Mouse (Mus musculus) neural tube, embryonic 12.5 days (tissue): ENCODE results near the gene Rbfox3. TPM values are rescaled to one million over a fixed set of nuclear protein-coding genes. Genes with fewer than 3 reads are reported as not detected.

Experiments
- ATAC-seq: fragments of 200-750 bp; cut with Nextera tagmentation; 2 replicates; pipeline ENCODE4 v1.8.0; 2017; ENCODE audit warnings: low read depth, mild to moderate bottlenecking, moderate TSS enrichment, moderate library complexity; ENCODE audit not compliant: low FRiP score
- H3K27ac ChIP-seq: fragments of 300-500 bp; sonication (generic); 2 replicates; pipeline ENCODE4 v1.5.1; 2016
- H3K27me3 ChIP-seq: fragments of 300-500 bp; sonication (generic); replicated peaks from 2 replicates; pipeline ENCODE4 v1.6.1; 2016; ENCODE audit warnings: mild to moderate bottlenecking
- H3K36me3 ChIP-seq: fragments of 300-500 bp; sonication (generic); 2 replicates; pipeline ENCODE4 v1.6.1; 2016; ENCODE audit warnings: mild to moderate bottlenecking
- H3K4me1 ChIP-seq: fragments of 300-500 bp; sonication (generic); 2 replicates; pipeline ENCODE4 v1.6.1; 2016
- H3K4me2 ChIP-seq: fragments of 300-500 bp; sonication (generic); replicated peaks from 2 replicates; pipeline ENCODE4 v1.6.1; 2016; ENCODE audit warnings: mild to moderate bottlenecking
- H3K4me3 ChIP-seq: fragments of 300-500 bp; sonication (generic); 2 replicates; pipeline ENCODE4 v1.5.1; 2016
- H3K9ac ChIP-seq: fragments of 300-500 bp; sonication (generic); 2 replicates; pipeline ENCODE4 v1.6.1; 2016; ENCODE audit warnings: mild to moderate bottlenecking
- H3K9me3 ChIP-seq: fragments of 300-500 bp; sonication (generic); 2 replicates; pipeline ENCODE4 v1.6.1; 2016; ENCODE audit warnings: mild to moderate bottlenecking
- WGBS: fragments of 180-500 bp; shearing (Covaris S2); methylation state at CpG from one replicate; pipeline ENCODE4 v1.1.7; 2016; 5-methylcytosine and 5-hydroxymethylcytosine counted together
- polyA plus RNA-seq: library from polyadenylated mRNA; unstranded; fragments of >200 nt; fragmentation: Nextera tagmentation; extraction: Ambion mirVana; gene quantifications from 2 replicates; pipeline ENCODE4 v1.2.1, GENCODE M21; 2016

Rbfox3 gene
- polyA plus RNA-seq, 1 experiment from 2014 or later: 52.6 TPM

DNA sequence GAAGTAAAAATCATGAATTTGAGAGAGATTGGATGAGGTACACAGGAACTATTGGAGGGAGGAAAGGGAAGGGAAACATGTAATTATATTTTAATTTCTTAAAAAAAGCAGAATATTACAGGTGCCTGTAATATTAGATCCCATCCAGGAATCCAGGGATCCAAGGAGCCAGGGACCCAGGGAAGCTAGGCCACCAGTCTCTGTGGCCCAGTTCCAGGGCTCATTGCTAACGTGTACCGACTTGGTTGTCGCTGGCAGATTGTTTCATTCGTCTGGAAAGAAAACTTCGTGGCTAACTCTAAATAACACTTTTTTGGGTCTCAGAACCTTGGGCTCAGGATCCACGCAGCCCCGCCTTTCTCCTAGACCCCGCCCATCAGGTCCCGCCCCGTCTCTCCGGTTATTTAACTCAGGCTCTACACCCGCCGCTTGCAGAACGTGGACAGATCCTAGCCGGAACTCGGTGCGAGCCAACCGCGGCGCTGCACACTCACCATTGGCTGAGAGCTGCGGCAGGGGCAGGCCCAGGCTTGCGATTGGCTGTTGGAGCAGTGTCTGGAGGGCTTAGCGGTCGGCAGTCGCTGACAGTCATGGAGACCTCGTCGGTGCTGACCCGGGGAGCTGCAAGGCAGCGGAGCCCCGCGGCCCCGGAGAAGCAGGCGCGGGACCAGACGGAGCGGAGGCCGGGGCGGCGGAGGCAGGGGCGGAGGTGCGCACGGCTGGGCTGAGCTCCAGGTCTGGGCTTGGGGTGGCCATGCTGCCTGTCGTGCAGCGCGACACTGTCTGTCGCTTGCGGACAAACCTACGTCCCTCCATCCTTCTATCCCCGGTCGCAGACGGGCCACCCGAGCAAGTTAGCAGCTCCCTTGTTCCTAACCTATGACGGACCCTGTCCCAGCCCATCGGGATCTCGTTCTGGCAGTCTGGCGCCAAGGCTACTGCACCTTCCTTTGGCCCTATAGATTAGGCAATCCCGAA is 434.7 kb downstream of the Rbfox3 start, which contains the start of gene Engase:
Engase (plus strand) TSS at position 434 of the 978 bp plus-strand sequence.
- H3K27me3 ChIP-seq: no peaks in the 10 kb centered on the region
- H3K27ac ChIP-seq: no peak within 1 kb of the TSS
- H3K4me1 ChIP-seq: peaks cover 9% of the 10 kb centered on the region
- no peaks in the 10 kb centered on the region for H3K9me3 ChIP-seq
- no peaks in the 10 kb centered on the region for H3K36me3 ChIP-seq
- peak within 1 kb of the TSS; percentile 83 for H3K4me2 ChIP-seq
- under 1% methylated on average over 57 of the region's 57 CpGs for WGBS
- H3K9ac ChIP-seq: peak within 1 kb of the TSS; percentile 77
- peak; percentile 99 for ATAC-seq
- peak within 1 kb of the TSS; percentile 74 for H3K4me3 ChIP-seq

DNA sequence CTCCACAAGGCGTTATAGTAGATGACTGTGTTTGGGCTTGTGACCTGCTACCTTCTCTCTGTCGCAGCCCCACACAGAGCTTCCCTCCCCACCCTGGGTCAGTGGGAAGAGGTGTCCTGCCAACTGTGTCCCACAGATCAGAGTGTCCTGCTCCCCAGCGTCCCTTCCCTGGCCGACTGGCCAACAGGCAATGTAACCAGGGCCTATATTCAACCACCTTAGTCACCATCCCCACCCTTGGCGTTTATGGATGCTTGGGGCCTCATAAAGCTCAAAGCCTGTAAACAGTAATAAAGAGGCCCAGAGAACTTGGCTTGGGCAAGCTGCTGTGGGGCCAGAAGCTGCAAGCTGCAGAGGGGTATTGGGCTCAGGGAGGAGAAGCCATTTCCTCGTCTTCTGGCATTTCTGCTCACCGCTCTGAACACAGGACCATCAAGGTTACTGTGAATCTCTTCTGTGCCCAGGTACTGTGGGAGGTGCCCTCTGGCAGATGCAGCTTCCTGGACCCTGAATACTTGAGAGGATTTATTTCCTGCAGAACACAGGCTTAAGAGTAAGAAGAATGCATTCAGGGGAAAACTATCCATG is 435.8 kb downstream of the Rbfox3 start:
- no peak overlapping the region for H3K4me3 ChIP-seq
- H3K4me1 ChIP-seq: peaks cover 11% of the 10 kb centered on the region
- no peaks in the 10 kb centered on the region for H3K36me3 ChIP-seq
- no peaks in the 10 kb centered on the region for H3K27me3 ChIP-seq
- no peaks in the 10 kb centered on the region for H3K9me3 ChIP-seq
- no peak overlapping the region for H3K9ac ChIP-seq
- H3K27ac ChIP-seq: no peak overlapping the region
- ATAC-seq: no peak
- WGBS: 51% methylated on average over 7 of the region's 7 CpGs
- H3K4me2 ChIP-seq: no peak overlapping the region

DNA sequence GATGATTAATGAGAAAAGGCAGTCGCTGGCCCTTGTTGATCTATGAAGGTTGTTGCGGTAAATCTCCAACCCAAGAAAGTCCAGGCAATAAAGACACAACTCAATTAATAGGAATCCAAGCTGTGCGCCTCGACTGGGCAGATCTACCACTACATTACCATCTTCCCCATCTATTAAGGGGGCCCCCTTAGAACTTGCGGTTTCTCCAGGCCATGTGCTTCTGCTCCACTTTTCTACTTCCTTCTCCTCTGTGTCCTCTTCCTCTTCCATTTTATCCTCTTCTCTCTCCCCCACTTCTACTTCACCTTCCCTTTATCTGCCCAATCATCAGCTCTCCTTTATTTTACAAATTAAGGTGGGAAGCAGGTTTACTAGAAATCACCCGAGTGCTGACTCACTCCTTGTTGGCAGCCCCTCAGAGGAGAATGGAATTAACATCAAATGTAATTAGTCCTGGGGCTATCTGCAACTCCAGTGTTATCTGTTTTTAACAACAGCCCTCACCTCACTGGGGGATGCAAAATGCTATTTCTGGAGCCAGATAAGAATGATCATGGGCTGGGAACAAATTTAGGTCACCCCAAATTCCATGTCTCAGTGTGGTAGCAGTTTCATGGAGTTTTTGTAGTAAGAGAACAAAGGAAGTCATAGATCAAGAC is 437.4 kb downstream of the Rbfox3 start:
- Histone ChIP-seq H3K27me3 (no peaks in the 10 kb centered on the region), H3K4me1 (peaks cover 22% of the 10 kb centered on the region), H3K9me3 (no peaks in the 10 kb centered on the region), H3K9ac (no peak overlapping the region), H3K4me3 (no peak overlapping the region), H3K27ac (no peak overlapping the region), H3K4me2 (no peak overlapping the region), H3K36me3 (no peaks in the 10 kb centered on the region)
- no peak for ATAC-seq
- 80% methylated on average over 6 of the region's 6 CpGs for WGBS

DNA sequence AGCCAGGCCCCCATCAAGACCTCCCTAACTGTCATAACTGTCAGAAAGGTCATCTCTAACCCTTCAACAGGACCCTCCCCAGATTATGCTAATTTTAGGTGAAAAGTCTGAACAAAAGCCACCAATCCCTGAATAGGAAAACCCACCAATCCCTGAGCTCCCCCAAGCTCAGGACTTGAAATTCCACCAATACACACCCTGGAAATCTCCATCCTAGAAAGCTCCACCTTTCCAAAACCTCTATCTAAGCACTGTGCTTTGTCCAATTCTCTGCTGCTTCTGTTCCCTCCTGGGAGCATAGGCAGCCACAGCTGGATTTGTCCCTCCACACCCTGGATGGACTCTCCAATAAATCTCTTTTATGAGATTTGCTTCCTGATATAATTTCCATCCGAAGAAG is 438.2 kb downstream of the Rbfox3 start:
- Histone ChIP-seq H3K36me3 (no peaks in the 10 kb centered on the region), H3K27ac (no peak overlapping the region), H3K9me3 (no peaks in the 10 kb centered on the region), H3K27me3 (no peaks in the 10 kb centered on the region), H3K9ac (no peak overlapping the region), H3K4me2 (no peak overlapping the region), H3K4me1 (peaks cover 22% of the 10 kb centered on the region), H3K4me3 (no peak overlapping the region)
- 85% methylated on average over 1 of the region's 1 CpGs for WGBS
- ATAC-seq: no peak

DNA sequence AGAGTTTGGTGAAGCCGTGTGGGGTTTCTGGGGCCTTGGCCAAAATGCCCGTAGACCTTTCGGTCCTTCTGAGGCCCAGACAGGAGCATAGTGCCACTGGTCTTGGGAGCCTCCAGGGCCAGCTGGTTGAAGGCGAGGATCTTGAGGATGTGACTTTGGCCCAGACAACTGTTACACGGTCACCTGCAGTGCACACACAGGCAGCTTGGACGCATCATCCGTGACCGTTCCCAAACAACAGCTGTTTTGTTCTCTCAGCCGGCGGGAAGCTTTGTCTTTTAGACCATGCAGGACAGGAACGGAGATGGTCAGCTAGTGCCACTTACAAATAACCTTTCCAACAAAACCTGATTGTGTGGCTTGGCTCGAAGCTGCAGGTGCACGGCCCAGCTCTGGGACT is 439.7 kb downstream of the Rbfox3 start:
- 51% methylated on average over 13 of the region's 13 CpGs for WGBS
- no peak overlapping the region for H3K4me2 ChIP-seq
- no peak for ATAC-seq
- H3K27ac ChIP-seq: no peak overlapping the region
- H3K4me3 ChIP-seq: no peak overlapping the region
- H3K27me3 ChIP-seq: no peaks in the 10 kb centered on the region
- no peaks in the 10 kb centered on the region for H3K9me3 ChIP-seq
- H3K36me3 ChIP-seq: no peaks in the 10 kb centered on the region
- peaks cover 13% of the 10 kb centered on the region for H3K4me1 ChIP-seq
- no peak overlapping the region for H3K9ac ChIP-seq

DNA sequence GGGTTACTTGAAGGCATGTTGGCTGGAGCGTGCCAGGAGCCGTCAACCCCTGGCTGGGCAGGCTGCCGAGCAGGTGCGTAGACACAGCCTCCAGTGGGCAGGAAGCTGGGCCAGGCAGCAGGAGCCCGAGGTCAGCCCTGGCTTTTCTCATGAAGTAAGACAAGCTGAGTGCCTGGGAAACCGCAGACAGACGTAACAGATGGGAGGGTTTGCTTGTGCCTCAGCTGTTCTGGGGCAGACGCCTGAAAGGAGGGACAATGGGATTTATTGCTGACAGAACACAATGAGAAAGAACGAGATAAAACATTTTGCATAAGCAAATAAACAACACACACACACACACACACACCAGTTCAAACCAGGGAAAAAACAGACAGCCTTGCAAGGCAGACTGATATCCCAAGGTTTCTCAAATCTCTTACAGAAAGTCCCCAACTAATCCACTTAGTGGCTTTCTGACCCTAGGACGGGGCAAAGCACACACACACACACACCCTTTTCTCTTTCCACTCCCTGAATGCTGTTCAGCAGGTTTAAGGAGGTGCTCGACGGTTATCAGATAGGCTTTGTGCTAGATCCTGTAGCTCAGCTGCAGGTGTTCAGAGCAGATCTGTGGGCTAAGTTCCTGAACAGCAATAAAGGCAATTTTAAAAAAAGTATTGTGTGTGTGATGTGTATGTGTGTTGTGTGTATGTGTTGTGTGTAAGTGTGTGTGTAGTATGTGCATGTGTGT is 441.0 kb downstream of the Rbfox3 start:
- WGBS: 21% methylated on average over 12 of the region's 12 CpGs
- Histone ChIP-seq H3K4me1 (peaks cover 13% of the 10 kb centered on the region), H3K9ac (no peak overlapping the region), H3K27me3 (no peaks in the 10 kb centered on the region), H3K36me3 (no peaks in the 10 kb centered on the region), H3K4me2 (no peak overlapping the region), H3K9me3 (no peaks in the 10 kb centered on the region), H3K27ac (0 out of 2 replicates have a peak overlapping the region, but pooled peaks have one; percentile 37), H3K4me3 (no peak overlapping the region)
- 0 out of 2 replicates have a peak, but pooled peaks have one; percentile 41 for ATAC-seq

DNA sequence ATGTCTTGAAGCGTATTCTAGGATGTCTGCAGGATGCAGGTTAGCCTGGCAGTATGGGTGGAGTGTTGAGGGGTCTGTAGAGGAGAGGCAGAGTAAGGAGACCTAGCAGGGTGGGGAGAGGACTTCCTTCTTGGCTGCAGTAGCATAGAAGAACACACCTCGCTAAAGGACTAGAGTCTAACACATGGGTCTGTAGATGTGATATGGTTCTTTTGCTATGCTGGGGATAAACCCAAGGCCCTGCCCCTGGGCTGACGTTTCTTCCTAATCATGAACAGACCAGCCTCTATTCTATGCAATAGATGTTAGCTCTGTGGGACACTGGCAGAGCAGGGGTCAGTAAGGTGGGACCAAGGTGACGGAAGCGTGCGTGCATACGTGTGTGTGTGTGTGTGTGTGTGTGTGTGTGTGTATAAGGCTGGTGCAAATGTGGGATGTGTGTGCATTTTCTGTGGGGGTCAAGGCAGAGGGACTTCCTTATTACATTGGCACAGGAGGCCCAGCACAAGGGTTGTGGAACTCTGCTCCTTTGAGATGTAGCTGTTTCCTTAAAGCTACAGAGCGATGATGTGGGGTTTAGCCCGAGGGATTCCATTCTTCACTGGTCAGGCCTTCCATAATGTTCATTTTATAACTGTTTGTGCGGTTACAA is 441.8 kb downstream of the Rbfox3 start:
- no peak overlapping the region for H3K4me2 ChIP-seq
- H3K27ac ChIP-seq: peak overlapping the region; percentile 37; the same call in 1 of the 2 replicates
- H3K9ac ChIP-seq: no peak overlapping the region
- no peak overlapping the region for H3K4me3 ChIP-seq
- 85% methylated on average over 10 of the region's 10 CpGs for WGBS
- H3K4me1 ChIP-seq: peaks cover 13% of the 10 kb centered on the region
- H3K9me3 ChIP-seq: no peaks in the 10 kb centered on the region
- no peak for ATAC-seq
- H3K36me3 ChIP-seq: no peaks in the 10 kb centered on the region
- no peaks in the 10 kb centered on the region for H3K27me3 ChIP-seq

DNA sequence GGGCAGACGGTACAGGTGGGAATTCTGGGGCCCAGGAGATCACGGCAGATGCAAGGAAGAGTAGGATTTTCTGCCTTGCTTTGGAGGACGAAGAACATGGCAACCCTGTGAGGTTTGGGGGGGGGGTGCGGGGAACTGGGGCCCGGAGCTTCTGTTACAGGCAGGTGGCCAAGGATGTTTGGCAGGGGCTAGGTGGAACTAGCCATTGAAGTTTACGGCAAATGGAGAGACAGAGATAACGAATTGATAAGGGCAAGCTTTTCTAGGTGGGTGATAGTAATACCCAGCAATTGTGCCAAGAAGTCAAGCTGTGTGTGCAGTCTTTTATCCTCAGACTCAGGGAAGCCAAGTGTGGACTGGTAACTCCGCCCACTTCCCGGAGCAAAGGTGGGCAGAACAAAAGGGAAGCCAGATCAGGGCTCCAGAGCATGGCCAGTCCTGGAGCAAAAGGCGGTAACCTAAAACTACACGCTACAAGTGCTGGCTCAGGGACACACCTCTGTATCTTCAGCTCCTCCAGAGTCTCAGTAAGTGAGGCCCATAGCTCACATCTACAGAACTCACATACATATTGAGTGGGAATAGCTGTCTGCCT is 443.9 kb downstream of the Rbfox3 start:
- Histone ChIP-seq H3K4me1 (peaks cover 13% of the 10 kb centered on the region), H3K9me3 (no peaks in the 10 kb centered on the region), H3K4me2 (no peak overlapping the region), H3K4me3 (no peak overlapping the region), H3K27me3 (no peaks in the 10 kb centered on the region), H3K27ac (no peak overlapping the region), H3K36me3 (no peaks in the 10 kb centered on the region), H3K9ac (no peak overlapping the region)
- ATAC-seq: no peak
- 66% methylated on average over 11 of the region's 11 CpGs for WGBS

DNA sequence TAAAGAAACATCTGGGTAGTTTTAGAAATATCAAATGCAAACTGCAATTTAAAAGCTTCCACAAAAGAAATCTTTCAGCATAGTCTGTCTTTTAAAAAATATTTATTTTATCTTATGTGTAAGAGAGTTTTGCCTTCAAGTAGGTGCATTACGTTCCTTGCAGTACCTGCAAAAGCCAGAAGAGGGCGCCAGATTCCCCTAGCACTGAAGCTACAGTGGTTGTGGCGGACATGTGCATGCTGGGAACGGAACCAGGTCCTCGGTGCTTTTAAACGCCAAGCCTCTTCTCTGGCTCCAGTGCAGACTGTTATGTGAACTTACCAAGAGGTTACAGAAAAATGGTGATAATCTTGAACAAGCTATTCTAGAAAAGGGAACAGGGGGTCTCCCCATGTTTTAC is 451.1 kb downstream of the Rbfox3 start:
- Histone ChIP-seq H3K36me3 (no peaks in the 10 kb centered on the region), H3K4me3 (no peak overlapping the region), H3K9ac (no peak overlapping the region), H3K27me3 (no peaks in the 10 kb centered on the region), H3K27ac (no peak overlapping the region), H3K4me1 (peaks cover 6% of the 10 kb centered on the region; the same call in 1 of the 2 replicates), H3K9me3 (no peaks in the 10 kb centered on the region), H3K4me2 (no peak overlapping the region)
- no peak for ATAC-seq
- WGBS: 57% methylated on average over 6 of the region's 6 CpGs

DNA sequence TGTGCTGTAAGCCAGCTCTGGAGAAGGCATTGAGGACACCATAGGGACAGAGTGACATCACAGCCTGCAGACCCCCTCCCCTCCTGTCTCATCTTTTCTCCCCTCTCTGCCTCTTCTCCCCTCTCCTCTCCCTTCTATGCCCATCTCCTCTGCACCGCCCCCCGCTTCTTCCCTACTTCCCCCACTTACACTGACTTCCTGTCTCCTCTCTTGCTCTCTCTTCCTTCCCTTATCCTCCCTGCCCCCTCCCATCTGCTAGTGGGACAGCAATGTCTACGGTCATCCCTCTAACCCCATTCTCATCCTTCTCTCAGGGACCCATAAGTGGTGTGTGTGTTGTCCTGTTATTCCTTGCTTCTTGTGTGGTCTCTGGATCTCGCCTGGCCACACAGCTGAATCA is 451.9 kb downstream of the Rbfox3 start:
- Histone ChIP-seq H3K4me3 (no peak overlapping the region), H3K27ac (no peak overlapping the region), H3K27me3 (no peaks in the 10 kb centered on the region), H3K9ac (no peak overlapping the region), H3K4me2 (no peak overlapping the region), H3K36me3 (no peaks in the 10 kb centered on the region), H3K4me1 (peaks cover 6% of the 10 kb centered on the region; the same call in 1 of the 2 replicates), H3K9me3 (no peaks in the 10 kb centered on the region)
- no peak for ATAC-seq
- 72% methylated on average over 4 of the region's 4 CpGs for WGBS

DNA sequence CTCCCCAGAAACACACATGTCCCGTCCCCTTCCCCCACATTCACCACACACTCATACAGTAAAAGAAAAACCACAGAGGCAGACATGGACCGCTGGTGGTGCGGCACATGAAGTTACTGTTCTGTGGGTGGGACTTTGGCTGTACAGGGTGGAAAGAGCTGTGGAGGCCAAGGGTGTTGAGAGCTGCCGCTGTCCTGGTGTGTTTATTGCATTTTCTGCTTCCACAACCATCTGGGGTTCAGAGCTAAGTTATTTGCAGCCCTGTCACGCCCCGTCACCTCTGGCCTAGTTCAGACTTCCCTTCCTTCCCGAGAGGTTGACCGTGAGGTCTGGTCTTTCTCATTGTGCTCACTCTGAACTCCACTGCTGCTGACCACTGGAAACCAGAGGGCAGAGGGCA is 452.3 kb downstream of the Rbfox3 start:
- Histone ChIP-seq H3K9me3 (no peaks in the 10 kb centered on the region), H3K4me2 (no peak overlapping the region), H3K4me1 (peaks cover 6% of the 10 kb centered on the region; the same call in 1 of the 2 replicates), H3K36me3 (no peaks in the 10 kb centered on the region), H3K9ac (no peak overlapping the region), H3K27ac (no peak overlapping the region), H3K4me3 (no peak overlapping the region), H3K27me3 (no peaks in the 10 kb centered on the region)
- no peak for ATAC-seq
- 49% methylated on average over 8 of the region's 8 CpGs for WGBS
